Mouse (Mus musculus): ENCODE data around the gene Sall1. TPM values are rescaled to one million over a fixed set of nuclear protein-coding genes. Genes with fewer than 3 reads are reported as not detected.

Gene Sall1
- polyA plus RNA-seq, 1 experiment, result not detected

DNA sequence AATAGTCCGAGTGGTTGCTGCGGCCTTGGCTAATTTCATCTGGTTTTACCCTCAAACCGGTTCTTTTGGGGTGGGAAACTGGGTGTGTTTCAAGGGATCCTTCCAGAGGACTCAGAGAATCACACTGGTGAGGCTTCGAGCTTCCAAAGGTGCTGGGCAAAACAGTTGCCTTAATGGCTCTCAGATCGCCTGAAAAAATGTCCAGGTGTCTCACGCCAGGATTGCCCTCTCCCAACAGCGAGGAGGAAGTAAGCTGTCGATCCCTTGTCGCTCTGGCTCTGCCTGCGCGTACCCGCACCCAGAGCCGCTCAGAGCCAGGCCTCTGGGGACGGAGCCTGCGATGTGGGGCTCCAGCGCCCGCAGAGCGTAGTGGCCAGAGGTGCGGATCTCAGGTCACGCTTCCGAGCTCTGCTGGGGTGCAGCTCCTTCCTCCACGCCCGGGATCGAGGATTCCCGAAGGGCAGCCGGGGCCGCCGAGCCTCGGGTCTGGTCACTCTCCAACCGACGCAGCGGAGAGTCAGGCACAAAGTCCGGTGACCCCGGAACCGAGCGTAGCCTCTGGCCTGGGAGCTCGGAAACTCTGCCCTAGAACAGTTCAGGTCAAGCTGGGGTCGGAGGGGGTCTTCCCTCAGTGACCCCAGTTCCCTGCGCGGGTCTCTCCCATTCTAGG is 3.1 kb downstream of the Sall1 start:
- Histone ChIP-seq H3K27me3 (replicated peaks) (peaks cover 76% of the 10 kb centered on the region), H3K9me3 (no peaks in the 10 kb centered on the region; the same call in 1 of the 2 replicates), H3K4me3 (replicated peaks) (no peak overlapping the region), H3K4me1 (peaks cover 11% of the 10 kb centered on the region), H3K36me3 (replicated peaks; ENCODE audit: low read length) (no peaks in the 10 kb centered on the region)
- TF ChIP-seq FLI1 (IDR thresholded peaks at IDR 0.05; ENCODE audit: low read length) (no peak), GATA1 (IDR thresholded peaks at IDR 0.05; ENCODE audit: borderline replicate concordance, low read length) (no peak)

- no peak for TF ChIP-seq GATA1 (IDR thresholded peaks at IDR 0.05; ENCODE audit: borderline replicate concordance, low read length)
- TF ChIP-seq FLI1 (IDR thresholded peaks at IDR 0.05; ENCODE audit: low read length), result no peak
- no peaks in the 10 kb centered on the region; the same call in 1 of the 2 replicates for H3K9me3 ChIP-seq
- no peak overlapping the region for H3K4me3 ChIP-seq (replicated peaks)
- peaks cover 66% of the 10 kb centered on the region for H3K27me3 ChIP-seq (replicated peaks)
- peaks cover 11% of the 10 kb centered on the region for H3K4me1 ChIP-seq
- no peaks in the 10 kb centered on the region for H3K36me3 ChIP-seq (replicated peaks; ENCODE audit: low read length)
Measured at GRCm38 (mm10) chr8:89039890-89040289, 4.1 kb downstream of the Sall1 start.

DNA sequence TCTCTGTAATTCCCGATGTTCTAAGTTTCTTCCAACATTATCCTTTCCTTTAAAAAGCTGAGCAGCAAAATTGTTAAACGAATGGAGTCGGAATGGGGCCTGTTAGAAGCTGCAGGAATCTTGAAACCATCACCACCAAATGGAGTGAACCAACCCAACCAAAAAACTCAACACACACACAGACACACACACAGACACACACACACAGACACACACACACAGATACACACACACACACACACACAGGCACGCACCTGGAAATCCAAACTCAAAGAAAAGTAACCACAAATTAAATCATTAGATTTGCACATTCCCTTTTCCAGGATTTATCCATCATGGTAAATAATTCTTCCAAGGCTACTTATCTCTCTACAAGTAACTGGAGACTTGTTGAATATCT is 5.0 kb downstream of the Sall1 start:
- peaks cover 56% of the 10 kb centered on the region for H3K27me3 ChIP-seq (replicated peaks)
- TF ChIP-seq GATA1 (IDR thresholded peaks at IDR 0.05; ENCODE audit: borderline replicate concordance, low read length) (no peak), FLI1 (IDR thresholded peaks at IDR 0.05; ENCODE audit: low read length) (no peak)
- H3K4me1 ChIP-seq, result peaks cover 9% of the 10 kb centered on the region
- no peak overlapping the region for H3K4me3 ChIP-seq (replicated peaks)
- no peaks in the 10 kb centered on the region for H3K36me3 ChIP-seq (replicated peaks; ENCODE audit: low read length)
- H3K9me3 ChIP-seq, result no peaks in the 10 kb centered on the region; the same call in 1 of the 2 replicates

DNA sequence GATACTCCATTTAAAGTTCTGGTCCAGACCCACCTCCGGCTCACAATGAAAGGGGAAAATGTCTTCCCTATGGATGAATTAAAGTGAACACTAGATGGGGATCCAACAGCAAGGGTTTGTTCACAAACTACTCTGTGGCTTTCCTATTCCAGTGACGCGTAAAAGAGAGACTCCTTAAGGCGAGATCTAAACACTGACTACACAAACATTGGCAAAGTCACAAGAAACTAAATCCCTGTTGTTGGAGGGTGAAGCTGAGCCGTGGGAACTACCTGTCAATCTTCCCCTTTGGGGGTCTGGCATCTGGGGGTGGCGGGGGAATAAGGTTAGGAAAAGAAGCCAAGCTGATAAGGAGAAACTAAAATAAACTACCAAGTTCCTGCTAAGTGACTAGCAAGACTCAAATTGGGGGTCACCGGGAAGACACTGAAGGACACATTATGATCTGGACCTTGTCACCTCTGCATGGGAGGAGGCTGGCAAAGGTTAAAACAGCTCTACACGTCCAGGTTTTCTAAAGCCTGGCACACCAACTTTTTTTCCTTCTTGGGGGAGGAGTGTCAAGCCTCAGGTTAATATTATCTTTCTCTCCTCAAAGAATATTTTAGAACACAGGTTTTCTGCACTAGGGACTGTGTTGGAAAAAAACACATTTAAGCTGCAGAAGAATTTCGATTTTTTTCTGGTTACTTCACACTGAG is 6.3 kb downstream of the Sall1 start:
- Histone ChIP-seq H3K36me3 (replicated peaks; ENCODE audit: low read length) (no peaks in the 10 kb centered on the region), H3K4me1 (peaks cover 4% of the 10 kb centered on the region; the same call in 1 of the 2 replicates), H3K4me3 (replicated peaks) (no peak overlapping the region), H3K9me3 (no peaks in the 10 kb centered on the region; the same call in 1 of the 2 replicates), H3K27me3 (replicated peaks) (peaks cover 44% of the 10 kb centered on the region)
- TF ChIP-seq FLI1 (IDR thresholded peaks at IDR 0.05; ENCODE audit: low read length), result no peak

- H3K4me3 ChIP-seq (replicated peaks), result peak overlapping the region; percentile 46
- peaks cover 21% of the 10 kb centered on the region for H3K9me3 ChIP-seq
- no peak for TF ChIP-seq FLI1 (IDR thresholded peaks at IDR 0.05; ENCODE audit: low read length)
- no peak for TF ChIP-seq GATA1 (IDR thresholded peaks at IDR 0.05; ENCODE audit: borderline replicate concordance, low read length)
- peaks cover 6% of the 10 kb centered on the region for H3K27me3 ChIP-seq (replicated peaks)
- H3K36me3 ChIP-seq (replicated peaks; ENCODE audit: low read length), result no peaks in the 10 kb centered on the region
- H3K4me1 ChIP-seq, result no peaks in the 10 kb centered on the region
Measured at GRCm38 (mm10) chr8:89032412-89032811, 11.6 kb downstream of the Sall1 start.

DNA sequence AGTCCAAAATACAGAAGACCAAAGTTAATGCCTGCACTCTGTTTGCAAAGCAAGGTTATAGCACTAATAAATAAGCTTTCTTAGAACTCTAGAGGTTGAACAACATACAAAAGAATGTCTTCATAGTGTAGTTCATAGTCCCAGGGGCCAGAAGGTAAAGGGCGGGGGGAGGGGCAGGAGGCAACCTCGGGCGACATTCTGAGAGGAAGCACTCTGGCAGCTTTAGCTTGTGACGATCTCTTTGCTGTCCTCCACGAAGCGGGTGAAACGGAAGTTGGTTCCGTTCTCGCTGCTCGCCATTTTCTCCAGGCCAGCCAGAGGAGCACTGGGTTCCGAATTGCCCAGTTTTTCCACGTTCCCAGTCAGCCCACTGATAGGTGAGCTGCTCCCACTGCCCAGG is 15.8 kb downstream of the Sall1 start:
- H3K4me1 ChIP-seq, result no peaks in the 10 kb centered on the region; the same call in 1 of the 2 replicates
- H3K36me3 ChIP-seq (replicated peaks; ENCODE audit: low read length), result no peaks in the 10 kb centered on the region
- peaks cover 25% of the 10 kb centered on the region for H3K9me3 ChIP-seq
- peaks cover 21% of the 10 kb centered on the region for H3K27me3 ChIP-seq (replicated peaks)
- H3K4me3 ChIP-seq (replicated peaks), result no peak overlapping the region
- TF ChIP-seq FLI1 (IDR thresholded peaks at IDR 0.05; ENCODE audit: low read length) (no peak), GATA1 (IDR thresholded peaks at IDR 0.05; ENCODE audit: borderline replicate concordance, low read length) (no peak)

DNA sequence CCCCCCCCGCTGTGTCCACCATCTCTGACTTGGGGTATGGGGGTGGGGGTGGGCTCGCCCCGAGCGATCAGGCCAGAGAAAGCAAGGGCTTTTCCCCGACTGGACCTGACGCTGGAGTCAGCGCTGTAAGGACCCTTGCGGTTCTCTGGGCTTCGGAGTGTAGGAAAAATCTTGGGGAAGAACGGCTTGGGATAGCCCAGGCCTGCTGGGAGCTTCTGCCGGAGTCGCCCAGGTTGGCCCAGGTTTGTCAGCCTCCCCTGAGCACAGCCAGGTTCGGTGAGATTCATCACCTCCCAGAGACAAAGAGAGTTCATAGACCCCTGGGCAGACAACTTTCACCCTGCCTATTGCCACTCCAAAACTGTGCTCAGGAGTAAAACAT is 17.8 kb downstream of the Sall1 start:
- Histone ChIP-seq H3K9me3 (peaks cover 13% of the 10 kb centered on the region), H3K4me3 (replicated peaks) (no peak overlapping the region), H3K36me3 (replicated peaks; ENCODE audit: low read length) (no peaks in the 10 kb centered on the region), H3K4me1 (no peaks in the 10 kb centered on the region; the same call in 1 of the 2 replicates), H3K27me3 (replicated peaks) (peaks cover 25% of the 10 kb centered on the region)
- TF ChIP-seq GATA1 (IDR thresholded peaks at IDR 0.05; ENCODE audit: borderline replicate concordance, low read length), result no peak
- no peak for TF ChIP-seq FLI1 (IDR thresholded peaks at IDR 0.05; ENCODE audit: low read length)

DNA sequence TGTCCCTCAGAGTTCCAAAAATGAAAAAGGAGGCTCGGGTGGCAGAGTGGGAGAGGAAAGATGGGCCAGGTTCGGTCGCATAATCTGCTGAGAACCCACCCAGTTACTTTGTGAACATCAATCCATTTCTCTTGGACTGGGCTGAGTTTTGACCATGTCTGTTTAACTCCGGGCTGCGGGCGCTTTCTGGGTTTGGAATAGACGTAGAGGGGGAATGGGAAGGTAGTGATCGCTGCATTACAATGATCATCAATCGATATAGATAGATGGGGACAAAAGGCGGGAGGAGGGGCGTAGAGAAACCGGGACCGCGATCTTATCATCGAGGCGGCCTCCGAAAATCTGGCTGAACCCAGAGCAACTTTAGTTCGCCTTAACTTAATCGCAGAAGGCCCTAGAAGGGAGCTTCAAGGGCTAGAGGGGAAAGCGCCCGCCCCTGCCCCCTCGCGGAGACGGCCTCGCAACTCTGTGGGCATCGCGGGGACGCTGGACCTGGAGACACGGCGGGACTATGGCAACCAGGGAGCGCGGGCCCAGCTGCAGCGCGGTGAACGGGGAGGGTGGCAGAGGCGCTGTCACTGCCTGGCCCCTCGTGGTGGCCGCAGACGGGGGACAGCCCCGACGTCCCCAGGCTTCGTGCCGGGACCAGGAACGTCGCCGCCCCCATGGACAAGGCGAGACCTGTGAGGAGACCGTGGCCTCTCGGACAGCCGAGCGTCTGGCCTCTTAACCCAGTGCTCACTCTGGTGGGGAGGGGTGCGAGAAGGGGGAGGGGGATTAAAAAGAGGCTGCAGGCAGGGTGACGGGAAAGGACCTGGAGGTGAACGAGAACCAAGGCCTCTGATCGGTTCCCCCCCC is 18.5 kb downstream of the Sall1 start:
- TF ChIP-seq GATA1 (IDR thresholded peaks at IDR 0.05; ENCODE audit: borderline replicate concordance, low read length), result no peak
- no peak for TF ChIP-seq FLI1 (IDR thresholded peaks at IDR 0.05; ENCODE audit: low read length)
- peaks cover 11% of the 10 kb centered on the region for H3K9me3 ChIP-seq
- H3K36me3 ChIP-seq (replicated peaks; ENCODE audit: low read length), result no peaks in the 10 kb centered on the region
- peaks cover 25% of the 10 kb centered on the region for H3K27me3 ChIP-seq (replicated peaks)
- H3K4me1 ChIP-seq, result no peaks in the 10 kb centered on the region; the same call in 1 of the 2 replicates
- peak overlapping the region; percentile 28 for H3K4me3 ChIP-seq (replicated peaks)

DNA sequence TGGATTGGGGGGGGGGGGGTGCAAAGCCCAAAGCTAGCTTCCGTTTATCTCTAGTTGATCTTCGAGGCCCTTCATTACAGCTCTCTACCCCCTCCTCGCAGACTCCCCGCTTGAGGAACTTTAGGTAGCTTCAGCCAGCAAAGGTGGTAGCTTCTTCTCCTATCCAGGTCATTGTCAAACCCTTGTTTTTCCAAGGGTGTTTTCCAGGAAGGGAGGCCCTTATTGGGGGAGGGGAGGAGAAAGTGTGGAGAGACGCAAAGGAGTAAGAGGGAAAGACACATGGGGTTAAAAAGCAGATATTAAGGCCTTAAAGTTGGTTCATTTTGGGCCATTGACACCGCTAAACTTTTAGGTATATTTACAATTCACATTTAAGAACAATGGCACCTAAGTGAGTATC is 19.2 kb downstream of the Sall1 start:
- peaks cover 8% of the 10 kb centered on the region for H3K9me3 ChIP-seq
- TF ChIP-seq FLI1 (IDR thresholded peaks at IDR 0.05; ENCODE audit: low read length) (no peak), GATA1 (IDR thresholded peaks at IDR 0.05; ENCODE audit: borderline replicate concordance, low read length) (no peak)

More for the DNA sequence above, 19.2 kb downstream of the Sall1 start:
- no peaks in the 10 kb centered on the region for H3K36me3 ChIP-seq (replicated peaks; ENCODE audit: low read length)
- no peaks in the 10 kb centered on the region; the same call in 1 of the 2 replicates for H3K4me1 ChIP-seq
- peaks cover 25% of the 10 kb centered on the region for H3K27me3 ChIP-seq (replicated peaks)
- no peak overlapping the region for H3K4me3 ChIP-seq (replicated peaks)
